Mouse (Mus musculus) liver, embryonic 14.5 days (tissue): ENCODE data around the gene Acaca.

Experiments used
- CTCF ChIP-seq: IDR thresholded peaks from 2 replicates; pipeline ENCODE4 v1.5.1; 2016; ENCODE audit warnings: antibody characterized with exemption, low read depth, control low read depth
- EP300 ChIP-seq: IDR thresholded peaks from 2 replicates; pipeline ENCODE4 v1.6.1; 2016; ENCODE audit warnings: antibody characterized with exemption, low read depth

GRCm38 (mm10) chr11:84357771-84358170, 228.3 kb downstream of the Acaca start:
- no peak for TF ChIP-seq EP300
- TF ChIP-seq CTCF = no peak
